Mouse (Mus musculus) heart, postnatal 0 days (tissue): ENCODE measurements around the gene Parva. TPM values are rescaled to one million over a fixed set of nuclear protein-coding genes. Genes with fewer than 3 reads are reported as not detected.

Source experiments
- ATAC-seq: fragments of 200-750 bp; cut with Nextera tagmentation; 2 replicates; pipeline ENCODE4 v1.8.0; 2017; ENCODE audit warnings: low read depth, moderate number of reproducible peaks, moderate library complexity; ENCODE audit not compliant: insufficient read depth
- DNase-seq: peaks from one replicate; pipeline ENCODE4 v3.0.0-alpha.2; 2016; ENCODE audit warnings: low spot score
- H3K27ac ChIP-seq: fragments of 300-500 bp; sonication (generic); 2 replicates; pipeline ENCODE4 v1.5.1; 2014; ENCODE audit warnings: low read depth, mild to moderate bottlenecking
- H3K27me3 ChIP-seq: fragments of 300-500 bp; sonication (generic); 2 replicates; pipeline ENCODE4 v1.6.1; 2014; ENCODE audit warnings: low read length, mixed read lengths; ENCODE audit not compliant: control insufficient read depth, insufficient read depth
- H3K36me3 ChIP-seq: fragments of 300-500 bp; sonication (generic); replicated peaks from 2 replicates; pipeline ENCODE4 v1.6.1; 2014; ENCODE audit warnings: low read length, mixed read lengths; ENCODE audit not compliant: control insufficient read depth, insufficient read depth
- H3K4me1 ChIP-seq: fragments of 300-500 bp; sonication (generic); 2 replicates; pipeline ENCODE4 v1.6.1; 2014; ENCODE audit warnings: antibody characterized with exemption; ENCODE audit not compliant: control insufficient read depth, insufficient read depth
- H3K4me2 ChIP-seq: fragments of 300-500 bp; sonication (generic); 2 replicates; pipeline ENCODE4 v1.6.1; 2014; ENCODE audit warnings: low read depth, mild to moderate bottlenecking, low read length, moderate library complexity
- H3K4me3 ChIP-seq: fragments of 300-500 bp; sonication (generic); 2 replicates; pipeline ENCODE4 v1.5.1; 2014; ENCODE audit warnings: low read depth, low read length
- H3K9ac ChIP-seq: fragments of 300-500 bp; sonication (generic); replicated peaks from 2 replicates; pipeline ENCODE4 v1.6.1; 2014; ENCODE audit warnings: low read depth, low read length, mixed read lengths
- H3K9me3 ChIP-seq: fragments of 300-500 bp; sonication (generic); replicated peaks from 2 replicates; pipeline ENCODE4 v1.6.1; 2016; ENCODE audit warnings: low read length; ENCODE audit not compliant: control insufficient read depth
- CTCF ChIP-seq: IDR thresholded peaks from 2 replicates; pipeline ENCODE4 v1.5.1; 2016; ENCODE audit warnings: antibody characterized with exemption, control low read depth, low read depth
- EP300 ChIP-seq: IDR thresholded peaks from 2 replicates; pipeline ENCODE4 v1.6.1; 2016; ENCODE audit warnings: antibody characterized with exemption, low read depth
- WGBS: fragments of 180-500 bp; shearing (Covaris S2); extraction: QIAGEN DNeasy Blood & Tissue Kit; methylation state at CpG from one replicate; pipeline ENCODE4 v1.1.7; 2014; 5-methylcytosine and 5-hydroxymethylcytosine counted together
- polyA plus RNA-seq: library from polyadenylated mRNA; unstranded; fragments of >200 nt; fragmentation: Nextera tagmentation; extraction: Ambion mirVana; gene quantifications from 2 replicates; pipeline ENCODE4 v1.2.1, GENCODE M21; 2015
- total RNA-seq: library from RNA; depleted of rRNA; stranded (reverse); fragments of >200 nt; gene quantifications from 2 replicates; pipeline ENCODE4 v1.2.3, GENCODE M21; 2014; ENCODE audit warnings: low replicate concordance

Gene Parva
- total and polyA plus RNA-seq, 2 experiments from 2014 or later = 39.7 to 53.0 TPM

DNA sequence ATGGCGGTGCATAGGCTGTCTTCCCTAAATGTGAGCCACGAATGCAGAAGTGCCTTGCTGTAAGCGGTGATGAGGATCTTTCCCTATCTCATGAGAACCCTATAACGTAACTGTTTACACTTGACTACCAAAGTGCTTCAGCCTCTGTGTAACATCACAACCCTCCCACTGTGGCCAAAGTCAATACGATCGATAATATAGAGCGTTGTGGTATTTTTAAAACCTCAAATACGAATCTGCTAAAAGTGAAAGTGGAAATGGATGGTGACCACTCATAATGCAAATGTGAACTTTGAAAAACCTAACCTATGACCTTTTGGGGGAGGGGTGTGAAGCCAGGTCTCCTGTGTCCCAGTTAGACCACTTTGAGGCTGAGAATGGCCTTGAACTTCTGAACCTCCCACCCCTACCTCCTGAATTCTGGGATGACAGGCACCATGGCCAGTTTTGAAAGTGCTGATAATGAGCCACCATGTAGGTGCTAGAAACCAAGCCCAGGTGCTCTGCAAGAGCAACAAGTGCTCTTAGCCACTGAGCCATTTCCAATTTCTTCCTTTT, 87.4 kb downstream of the Parva start:
- 91% methylated on average over 8 of the region's 8 CpGs for WGBS
- Histone ChIP-seq H3K27me3 (no peaks in the 10 kb centered on the region), H3K9me3 (no peaks in the 10 kb centered on the region), H3K4me3 (no peak overlapping the region), H3K4me2 (no peak overlapping the region), H3K36me3 (no peaks in the 10 kb centered on the region), H3K9ac (no peak overlapping the region), H3K27ac (no peak overlapping the region), H3K4me1 (peaks cover 23% of the 10 kb centered on the region)
- ATAC-seq = no peak
- no peak for DNase-seq
- TF ChIP-seq EP300 (no peak), CTCF (no peak)

DNA sequence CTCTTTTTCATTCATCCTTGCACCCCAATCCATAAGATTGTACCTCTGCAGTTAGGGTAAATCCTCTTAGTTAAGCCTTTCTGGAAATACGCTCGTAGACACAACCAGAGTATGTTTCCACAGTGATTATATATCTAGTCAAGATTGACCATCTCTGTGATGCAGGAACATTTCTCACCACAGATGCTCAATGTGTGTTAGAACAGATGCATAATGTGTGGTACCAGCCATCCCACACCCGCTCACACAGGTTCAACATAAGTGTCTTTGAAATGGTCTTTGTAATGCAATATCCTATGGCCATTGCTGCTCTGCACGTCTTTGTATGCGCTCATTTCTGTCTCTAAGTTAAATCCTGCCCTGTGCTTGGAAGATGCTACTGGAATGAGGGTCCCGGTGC, 98.2 kb downstream of the Parva start:
- WGBS = 92% methylated on average over 6 of the region's 6 CpGs
- H3K4me3 ChIP-seq = no peak overlapping the region
- ATAC-seq (no peak), DNase-seq (no peak)
- H3K4me1 ChIP-seq = peaks cover 22% of the 10 kb centered on the region
- no peak overlapping the region for H3K4me2 ChIP-seq
- no peaks in the 10 kb centered on the region for H3K9me3 ChIP-seq
- no peak overlapping the region for H3K27ac ChIP-seq
- no peak overlapping the region for H3K9ac ChIP-seq
- TF ChIP-seq EP300 (no peak), CTCF (no peak)
- H3K36me3 ChIP-seq = no peaks in the 10 kb centered on the region
- H3K27me3 ChIP-seq = no peaks in the 10 kb centered on the region

DNA sequence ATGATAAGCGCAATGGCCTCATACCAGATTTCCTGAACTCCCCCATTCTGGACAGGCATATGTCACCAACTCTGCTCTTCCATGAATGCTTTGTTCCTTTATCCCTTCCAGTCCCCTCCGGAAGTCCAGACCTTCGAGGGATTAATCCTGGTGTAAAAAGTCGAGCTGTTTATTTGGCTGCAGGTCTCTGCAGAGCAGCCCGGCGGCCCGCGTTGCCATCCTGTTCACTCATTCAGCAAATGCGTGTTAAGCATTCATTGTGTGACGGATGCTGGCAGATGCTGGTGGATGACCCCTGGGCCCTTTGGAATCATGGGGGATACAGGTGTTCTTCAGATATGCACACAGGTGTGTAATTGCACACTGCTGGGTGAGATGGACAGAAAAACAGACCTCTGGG, 98.9 kb downstream of the Parva start:
- Histone ChIP-seq H3K9ac (no peak overlapping the region), H3K9me3 (no peaks in the 10 kb centered on the region), H3K4me3 (no peak overlapping the region), H3K27me3 (no peaks in the 10 kb centered on the region), H3K36me3 (no peaks in the 10 kb centered on the region), H3K4me2 (no peak overlapping the region), H3K4me1 (peaks cover 22% of the 10 kb centered on the region), H3K27ac (no peak overlapping the region)
- no peak for DNase-seq
- TF ChIP-seq EP300 (no peak), CTCF (no peak)
- no peak for ATAC-seq
- WGBS = 76% methylated on average over 10 of the region's 10 CpGs

DNA sequence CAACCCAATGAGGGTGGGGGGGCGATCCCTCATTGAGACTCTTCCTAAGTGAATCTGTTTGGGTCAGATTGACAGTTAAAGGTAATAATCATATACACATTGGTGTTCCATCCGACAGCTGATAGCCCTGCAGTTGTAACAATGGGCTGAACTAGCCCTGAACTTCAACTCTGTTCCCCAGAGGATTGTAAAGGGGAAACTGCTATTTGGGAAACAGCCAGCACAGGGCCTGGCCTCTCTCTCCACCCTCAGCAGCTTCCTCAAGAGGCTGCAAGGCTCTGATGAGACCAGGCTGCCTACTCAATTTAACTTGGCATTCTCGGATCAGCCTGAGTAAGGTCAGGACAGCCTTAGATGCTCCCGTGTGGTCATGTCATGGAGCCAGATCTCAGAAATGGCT, 99.9 kb downstream of the Parva start:
- Histone ChIP-seq H3K9ac (no peak overlapping the region), H3K4me3 (no peak overlapping the region), H3K9me3 (no peaks in the 10 kb centered on the region), H3K27ac (no peak overlapping the region), H3K4me2 (no peak overlapping the region), H3K27me3 (no peaks in the 10 kb centered on the region), H3K4me1 (peaks cover 22% of the 10 kb centered on the region), H3K36me3 (no peaks in the 10 kb centered on the region)
- DNase-seq (peak; percentile 42), ATAC-seq (peak; percentile 61)
- 62% methylated on average over 4 of the region's 4 CpGs for WGBS
- TF ChIP-seq EP300 = no peak
- no peak for TF ChIP-seq CTCF

DNA sequence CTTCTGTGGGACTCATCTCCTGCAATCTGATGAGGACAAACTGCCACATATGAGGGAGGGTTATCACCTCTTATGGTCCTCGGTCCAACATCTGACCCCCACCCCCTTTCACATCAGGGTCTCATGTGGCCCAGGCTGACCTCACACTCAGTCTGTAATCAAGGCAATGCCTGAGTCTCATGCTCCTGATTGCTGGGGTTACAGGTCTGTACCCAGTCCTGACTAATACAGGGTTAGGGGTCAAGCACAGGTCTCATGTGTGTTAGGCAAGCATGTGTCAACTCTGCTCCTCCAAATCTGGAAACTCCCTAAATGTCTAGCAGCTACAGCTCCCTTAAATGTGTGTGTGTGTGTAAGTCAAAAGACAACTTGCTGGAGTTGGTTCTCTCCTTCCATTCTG, 100.8 kb downstream of the Parva start:
- WGBS = 59% methylated on average over 1 of the region's 1 CpGs
- DNase-seq = no peak
- Histone ChIP-seq H3K27ac (no peak overlapping the region), H3K9ac (no peak overlapping the region), H3K36me3 (no peaks in the 10 kb centered on the region), H3K4me1 (peaks cover 22% of the 10 kb centered on the region), H3K4me2 (no peak overlapping the region), H3K27me3 (no peaks in the 10 kb centered on the region), H3K9me3 (no peaks in the 10 kb centered on the region), H3K4me3 (no peak overlapping the region)
- no peak for ATAC-seq
- TF ChIP-seq EP300 = no peak
- no peak for TF ChIP-seq CTCF

DNA sequence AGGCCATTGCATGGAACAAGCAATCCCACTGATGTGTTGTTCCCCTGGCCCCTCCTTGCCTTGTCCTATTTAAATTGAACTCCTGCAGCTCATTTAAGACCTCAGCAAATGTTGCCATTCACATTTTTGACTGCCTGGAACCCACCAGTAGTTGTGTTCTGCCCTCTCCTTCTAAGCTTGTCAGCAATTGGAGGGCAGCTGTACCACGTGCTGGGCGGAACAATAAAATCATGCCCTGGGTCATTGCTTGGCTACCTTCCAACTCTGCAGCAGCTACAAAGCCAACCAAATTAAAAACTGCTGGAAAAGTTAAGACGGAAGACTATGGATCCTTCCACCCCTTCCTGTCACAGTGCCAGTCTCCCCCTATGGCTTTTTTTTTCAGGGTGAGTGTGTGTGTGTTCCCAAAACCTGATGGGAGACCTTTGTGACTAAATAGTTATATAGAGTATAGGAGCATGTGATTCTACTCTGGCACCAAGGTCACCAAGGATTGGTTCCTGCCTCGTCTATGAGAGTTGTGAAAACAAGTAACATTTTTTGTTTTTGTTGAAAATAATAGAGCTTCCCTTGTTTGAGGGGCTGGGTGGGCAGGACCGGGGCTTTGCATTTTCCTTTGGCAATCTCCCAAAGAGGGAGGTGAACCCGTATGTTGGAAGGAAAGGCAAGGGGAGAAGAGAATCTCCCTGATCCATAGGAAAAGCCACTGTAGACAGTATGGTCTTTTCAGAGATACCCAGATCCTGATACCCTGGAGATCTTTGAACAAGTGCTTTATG, 101.5 kb downstream of the Parva start:
- no peaks in the 10 kb centered on the region for H3K27me3 ChIP-seq
- peak; percentile 33 for DNase-seq
- no peak overlapping the region for H3K4me2 ChIP-seq
- no peaks in the 10 kb centered on the region for H3K36me3 ChIP-seq
- TF ChIP-seq EP300 = no peak
- TF ChIP-seq CTCF = no peak
- H3K4me1 ChIP-seq = peaks cover 22% of the 10 kb centered on the region
- 0 out of 2 replicates have a peak overlapping the region, but pooled peaks have one; percentile 12 for H3K27ac ChIP-seq
- H3K9ac ChIP-seq = no peak overlapping the region
- WGBS = 39% methylated on average over 6 of the region's 6 CpGs
- no peak for ATAC-seq
- no peaks in the 10 kb centered on the region for H3K9me3 ChIP-seq
- H3K4me3 ChIP-seq = no peak overlapping the region
